Mouse (Mus musculus): ENCODE results near the gene Cbarp. TPM values are rescaled to one million over a fixed set of nuclear protein-coding genes. Genes with fewer than 3 reads are reported as not detected.

The Cbarp gene
- total and polyA plus RNA-seq, 2 experiments from 2014 or later: 1.1 to 5.9 TPM

GRCm38 (mm10) chr10:80146568-80147011, 6.0 kb upstream of the Cbarp start:
- 40% methylated on average over 4 of the region's 4 CpGs for WGBS
- no peak for TF ChIP-seq CTCF (IDR thresholded peaks at IDR 0.05; ENCODE audit: low read depth)
- TF ChIP-seq EP300 (IDR thresholded peaks at IDR 0.05; ENCODE audit: low read depth): peak; percentile 77; the same call in 1 of the 2 replicates
- Histone ChIP-seq H3K9ac (replicated peaks; ENCODE audit: low read depth, low read length) (peak overlapping the region; percentile 7; the same call in 1 of the 2 replicates), H3K4me3 (ENCODE audit: low read depth, low read length) (no peak overlapping the region), H3K27ac (ENCODE audit: low read depth) (peak overlapping the region; percentile 99), H3K36me3 (replicated peaks; ENCODE audit: control insufficient read depth, insufficient read depth, low read length) (peaks cover 36% of the 10 kb centered on the region), H3K27me3 (ENCODE audit: control insufficient read depth, insufficient read depth, low read length) (no peaks in the 10 kb centered on the region), H3K9me3 (replicated peaks; ENCODE audit: control insufficient read depth, low read length) (no peaks in the 10 kb centered on the region), H3K4me2 (ENCODE audit: low read depth, low read length) (0 out of 2 replicates have a peak overlapping the region, but pooled peaks have one; percentile 85), H3K4me1 (ENCODE audit: control insufficient read depth, insufficient read depth) (peaks cover 33% of the 10 kb centered on the region)
- DNase-seq (ENCODE audit: low spot score) (peak; percentile 66), ATAC-seq (ENCODE audit: insufficient read depth, low read depth) (no peak)

- Histone ChIP-seq H3K36me3 (replicated peaks; ENCODE audit: control insufficient read depth, insufficient read depth, low read length) (peaks cover 33% of the 10 kb centered on the region), H3K27ac (ENCODE audit: low read depth) (peak overlapping the region; percentile 99), H3K4me2 (ENCODE audit: low read depth, low read length) (no peak overlapping the region), H3K4me1 (ENCODE audit: control insufficient read depth, insufficient read depth) (peaks cover 31% of the 10 kb centered on the region), H3K9ac (replicated peaks; ENCODE audit: low read depth, low read length) (peak overlapping the region; percentile 7; the same call in 1 of the 2 replicates), H3K9me3 (replicated peaks; ENCODE audit: control insufficient read depth, low read length) (no peaks in the 10 kb centered on the region), H3K27me3 (ENCODE audit: control insufficient read depth, insufficient read depth, low read length) (no peaks in the 10 kb centered on the region), H3K4me3 (ENCODE audit: low read depth, low read length) (no peak overlapping the region)
- no peak for ATAC-seq (ENCODE audit: insufficient read depth, low read depth)
- WGBS: 67% methylated on average over 6 of the region's 6 CpGs
- no peak for TF ChIP-seq CTCF (IDR thresholded peaks at IDR 0.05; ENCODE audit: low read depth)
- TF ChIP-seq EP300 (IDR thresholded peaks at IDR 0.05; ENCODE audit: low read depth): no peak
- DNase-seq (ENCODE audit: low spot score): no peak
Observed at GRCm38 (mm10) chr10:80145896-80146295, 5.3 kb upstream of the Cbarp start.

GRCm38 (mm10) chr10:80144864-80145838, 4.5 kb upstream of the Cbarp start:
- H3K4me2 ChIP-seq (ENCODE audit: low read depth, low read length): no peak overlapping the region
- H3K9me3 ChIP-seq (replicated peaks; ENCODE audit: control insufficient read depth, low read length): no peaks in the 10 kb centered on the region
- no peak for DNase-seq (ENCODE audit: low spot score)
- ATAC-seq (ENCODE audit: insufficient read depth, low read depth): no peak
- 70% methylated on average over 20 of the region's 20 CpGs for WGBS
- peaks cover 33% of the 10 kb centered on the region for H3K36me3 ChIP-seq (replicated peaks; ENCODE audit: control insufficient read depth, insufficient read depth, low read length)
- peaks cover 31% of the 10 kb centered on the region for H3K4me1 ChIP-seq (ENCODE audit: control insufficient read depth, insufficient read depth)
- TF ChIP-seq CTCF (IDR thresholded peaks at IDR 0.05; ENCODE audit: low read depth) (peak; percentile 69), EP300 (IDR thresholded peaks at IDR 0.05; ENCODE audit: low read depth) (no peak)
- peak overlapping the region; percentile 99 for H3K27ac ChIP-seq (ENCODE audit: low read depth)
- H3K9ac ChIP-seq (replicated peaks; ENCODE audit: low read depth, low read length): no peak overlapping the region
- H3K27me3 ChIP-seq (ENCODE audit: control insufficient read depth, insufficient read depth, low read length): no peaks in the 10 kb centered on the region
- no peak overlapping the region for H3K4me3 ChIP-seq (ENCODE audit: low read depth, low read length)

GRCm38 (mm10) chr10:80144159-80144558, 3.5 kb upstream of the Cbarp start:
- no peak overlapping the region for H3K27ac ChIP-seq (ENCODE audit: low read depth)
- peaks cover 35% of the 10 kb centered on the region for H3K4me1 ChIP-seq (ENCODE audit: control insufficient read depth, insufficient read depth)
- H3K27me3 ChIP-seq (ENCODE audit: control insufficient read depth, insufficient read depth, low read length): no peaks in the 10 kb centered on the region
- 80% methylated on average over 12 of the region's 12 CpGs for WGBS
- H3K36me3 ChIP-seq (replicated peaks; ENCODE audit: control insufficient read depth, insufficient read depth, low read length): peaks cover 28% of the 10 kb centered on the region
- no peaks in the 10 kb centered on the region for H3K9me3 ChIP-seq (replicated peaks; ENCODE audit: control insufficient read depth, low read length)
- no peak for ATAC-seq (ENCODE audit: insufficient read depth, low read depth)
- TF ChIP-seq CTCF (IDR thresholded peaks at IDR 0.05; ENCODE audit: low read depth): no peak
- no peak for DNase-seq (ENCODE audit: low spot score)
- H3K9ac ChIP-seq (replicated peaks; ENCODE audit: low read depth, low read length): no peak overlapping the region
- H3K4me3 ChIP-seq (ENCODE audit: low read depth, low read length): no peak overlapping the region
- no peak overlapping the region for H3K4me2 ChIP-seq (ENCODE audit: low read depth, low read length)

GRCm38 (mm10) chr10:80143664-80144063, 3.0 kb upstream of the Cbarp start:
- DNase-seq (ENCODE audit: low spot score): no peak
- H3K36me3 ChIP-seq (replicated peaks; ENCODE audit: control insufficient read depth, insufficient read depth, low read length): peaks cover 28% of the 10 kb centered on the region
- ATAC-seq (ENCODE audit: insufficient read depth, low read depth): no peak
- H3K9me3 ChIP-seq (replicated peaks; ENCODE audit: control insufficient read depth, low read length): no peaks in the 10 kb centered on the region
- peaks cover 4% of the 10 kb centered on the region; the same call in 1 of the 2 replicates for H3K27me3 ChIP-seq (ENCODE audit: control insufficient read depth, insufficient read depth, low read length)
- H3K4me2 ChIP-seq (ENCODE audit: low read depth, low read length): 0 out of 2 replicates have a peak overlapping the region, but pooled peaks have one; percentile 13
- H3K4me3 ChIP-seq (ENCODE audit: low read depth, low read length): no peak overlapping the region
- TF ChIP-seq CTCF (IDR thresholded peaks at IDR 0.05; ENCODE audit: low read depth) (no peak), EP300 (IDR thresholded peaks at IDR 0.05; ENCODE audit: low read depth) (no peak)
- no peak overlapping the region for H3K27ac ChIP-seq (ENCODE audit: low read depth)
- H3K4me1 ChIP-seq (ENCODE audit: control insufficient read depth, insufficient read depth): peaks cover 37% of the 10 kb centered on the region
- WGBS: 83% methylated on average over 7 of the region's 7 CpGs
- no peak overlapping the region for H3K9ac ChIP-seq (replicated peaks; ENCODE audit: low read depth, low read length)
